ENCODE assay signal across 10 mouse cellular contexts in the genomic region with DNA sequence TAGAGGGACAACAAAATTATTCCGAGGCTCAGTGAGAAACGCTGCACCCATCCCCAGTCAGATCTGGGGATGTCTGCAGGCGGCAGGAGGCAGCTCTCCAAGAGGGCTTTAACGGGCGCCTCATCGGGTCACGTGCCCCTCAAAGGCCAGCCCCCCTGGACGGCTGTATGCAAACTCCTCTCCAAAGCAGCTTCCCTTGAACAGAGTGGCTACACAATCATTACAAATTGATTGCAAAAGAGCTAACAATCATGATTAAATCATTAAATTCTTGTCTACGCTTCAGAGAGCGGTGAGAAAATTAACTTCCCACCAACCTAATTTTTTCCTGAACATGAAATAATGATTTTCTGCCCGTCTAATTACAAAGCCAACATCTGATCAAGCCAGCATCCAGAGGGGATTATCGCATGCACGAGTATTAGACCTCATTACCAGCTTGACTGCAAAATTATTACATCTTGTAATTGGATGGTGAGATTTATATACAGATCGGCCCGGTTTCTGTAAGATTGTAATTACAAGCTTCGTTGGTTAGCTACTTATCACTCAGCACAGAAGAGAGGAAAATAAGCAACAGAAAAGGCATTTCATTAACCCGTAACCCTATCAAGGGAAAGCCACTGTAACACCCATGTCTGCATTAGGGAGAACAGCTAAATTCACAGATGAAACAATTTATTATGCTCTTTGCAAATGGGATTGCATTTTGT.
A peak's percentile ranks its signal among the peaks of the same experiment; 100 is the strongest.
DNase-seq lines count a peak whose midpoint lies in the region; ATAC-seq and TF ChIP-seq lines count a peak whose summit lies in the region.
"Had no signal": no experiment of that assay in that cellular context is flagged by ENCODE, and none has a peak within 500 bp of the region (broad histone marks: within the 10 kb centered on the region; RNA-seq: fewer than 3 reads in every experiment).

No protein-coding gene starts in this region.

- peaks cover 75% of the 10 kb centered on the region for H3K27me3 ChIP-seq in forebrain, embryonic 10.5 days (ENCODE audit: poor library complexity, severe bottlenecking)
- no peaks in the 10 kb centered on the region for H3K27me3 ChIP-seq in hindbrain, postnatal 0 days (ENCODE audit: insufficient read depth, low read length)
- H3K27me3 ChIP-seq in neural tube, embryonic 12.5 days (replicated peaks): 0 out of 2 replicates have a peak, but pooled peaks cover 2% of the 10 kb centered on the region
- H3K27me3 ChIP-seq in heart, embryonic 10.5 days (ENCODE audit: insufficient read depth, poor library complexity, severe bottlenecking): peaks cover 4% of the 10 kb centered on the region; the same call in 1 of the 2 replicates
- H3K27me3 ChIP-seq: liver, embryonic 15.5 days had no signal

- peak; percentile 80 for ATAC-seq in hindbrain, postnatal 0 days
- ATAC-seq in neural tube, embryonic 12.5 days (ENCODE audit: low FRiP score, low read depth): peak; percentile 87

- H3K4me3 ChIP-seq in forebrain, embryonic 10.5 days: no peak overlapping the region
- H3K4me3 ChIP-seq in hindbrain, postnatal 0 days (ENCODE audit: low read length): no peak overlapping the region
- H3K4me3 ChIP-seq in neural tube, embryonic 12.5 days: no peak overlapping the region
- H3K4me3 ChIP-seq in heart, embryonic 10.5 days: no peak overlapping the region
- H3K4me3 ChIP-seq: liver, embryonic 15.5 days had no signal

- peak; percentile 10 for DNase-seq in left cerebral cortex, postnatal 4 days
- no peak for DNase-seq in left cerebral cortex, postnatal 14 days (ENCODE audit: low spot score in 2 of 2)
- DNase-seq in forebrain, embryonic 10.5 days (ENCODE audit: extremely low spot score, low spot score): peak; percentile 23
- peak; percentile 46 for DNase-seq in hindbrain, postnatal 0 days (ENCODE audit: low spot score)
- no peak for DNase-seq in heart, embryonic 10.5 days (ENCODE audit: low spot score)
- no peak for DNase-seq in ovary, postnatal 36 days (ENCODE audit: low spot score)
- no peak for DNase-seq in heart, adult 9 months (ENCODE audit: low spot score in 2 of 2)
- DNase-seq: cerebellum, adult 9-10 months had no signal

- H3K4me1 ChIP-seq in forebrain, embryonic 10.5 days: peaks cover 15% of the 10 kb centered on the region
- peaks cover 2% of the 10 kb centered on the region; the same call in 1 of the 2 replicates for H3K4me1 ChIP-seq in hindbrain, postnatal 0 days (ENCODE audit: insufficient read depth, low read length)
- H3K4me1 ChIP-seq in neural tube, embryonic 12.5 days: peaks cover 3% of the 10 kb centered on the region; the same call in 1 of the 2 replicates
- no peaks in the 10 kb centered on the region for H3K4me1 ChIP-seq in heart, embryonic 10.5 days
- H3K4me1 ChIP-seq: liver, embryonic 15.5 days had no signal

- 33% methylated on average over 17 of the region's 17 CpGs for WGBS in forebrain, embryonic 10.5 days
- 21% methylated on average over 17 of the region's 17 CpGs for WGBS in hindbrain, postnatal 0 days
- 37% methylated on average over 17 of the region's 17 CpGs for WGBS in neural tube, embryonic 12.5 days
- 57% methylated on average over 17 of the region's 17 CpGs for WGBS in heart, embryonic 10.5 days

- intact Hi-C loops in left cerebral cortex, postnatal 4 days (cut with DNase I): no loop called here
- intact Hi-C loops in left cerebral cortex, postnatal 14 days (cut with DNase I): no loop called here

- no peaks in the 10 kb centered on the region for H3K36me3 ChIP-seq in forebrain, embryonic 10.5 days (replicated peaks)
- H3K36me3 ChIP-seq in hindbrain, postnatal 0 days (ENCODE audit: insufficient read depth, low read length): no peaks in the 10 kb centered on the region
- no peaks in the 10 kb centered on the region for H3K36me3 ChIP-seq in neural tube, embryonic 12.5 days
- no peaks in the 10 kb centered on the region for H3K36me3 ChIP-seq in heart, embryonic 10.5 days
- H3K36me3 ChIP-seq: liver, embryonic 15.5 days had no signal

- 0 out of 2 replicates have a peak overlapping the region, but pooled peaks have one; percentile 28 for H3K4me2 ChIP-seq in hindbrain, postnatal 0 days (ENCODE audit: low read depth, low read length)
- 0 out of 2 replicates have a peak overlapping the region, but pooled peaks have one; percentile 20 for H3K4me2 ChIP-seq in neural tube, embryonic 12.5 days (replicated peaks)
- H3K4me2 ChIP-seq: liver, embryonic 15.5 days had no signal

- H3K27ac ChIP-seq in forebrain, embryonic 10.5 days: no peak overlapping the region
- H3K27ac ChIP-seq in hindbrain, postnatal 0 days: no peak overlapping the region
- H3K27ac ChIP-seq in neural tube, embryonic 12.5 days: no peak overlapping the region
- no peak overlapping the region for H3K27ac ChIP-seq in heart, embryonic 10.5 days
- H3K27ac ChIP-seq: liver, embryonic 15.5 days had no signal

- TF ChIP-seq CTCF in hindbrain, postnatal 0 days (IDR thresholded peaks at IDR 0.05; ENCODE audit: low read depth): no peak

- H3K9ac ChIP-seq in hindbrain, postnatal 0 days (replicated peaks; ENCODE audit: low read length): no peak overlapping the region
- no peak overlapping the region for H3K9ac ChIP-seq in neural tube, embryonic 12.5 days
- H3K9ac ChIP-seq: liver, embryonic 15.5 days had no signal

- no peaks in the 10 kb centered on the region for H3K9me3 ChIP-seq in forebrain, embryonic 10.5 days
- no peaks in the 10 kb centered on the region for H3K9me3 ChIP-seq in hindbrain, postnatal 0 days (ENCODE audit: low read length)
- H3K9me3 ChIP-seq in neural tube, embryonic 12.5 days: no peaks in the 10 kb centered on the region
- H3K9me3 ChIP-seq in heart, embryonic 10.5 days: no peaks in the 10 kb centered on the region
- H3K9me3 ChIP-seq: liver, embryonic 15.5 days had no signal

Comparison
In these comparisons a context has a peak if more than half of its experiments do, and no peak if none do; other contexts are left out.
1. DNase-seq: peak in left cerebral cortex, postnatal 4 days (single experiment), forebrain, embryonic 10.5 days (single experiment) and hindbrain, postnatal 0 days (single experiment); none in left cerebral cortex, postnatal 14 days (0 of 2), heart, embryonic 10.5 days (single experiment), ovary, postnatal 36 days (single experiment) and heart, adult 9 months (0 of 2).